Mouse (Mus musculus): ENCODE measurements at regions not wholly inside any gene's neighbourhood (a gene's known extent, or its start where the extent isn't known, plus 50 kb on each side); places are given as distances from the start of the nearest gene placed in this dataset.

- H3K9me3 ChIP-seq: no peaks in the 10 kb centered on the region
- WGBS: 83% methylated on average over 4 of the region's 4 CpGs
These were observed 58.2 kb upstream of the Ppp3ca start for GRCm38 (mm10) chr3:136611682-136612081.

GRCm38 (mm10) chr3:136610556-136610924 lies 59.4 kb upstream of the Ppp3ca start:
- peak overlapping the region; percentile 35; the same call in 1 of the 2 replicates for H3K27ac ChIP-seq (replicated peaks)

More at GRCm38 (mm10) chr3:136611682-136612081, 58.2 kb upstream of the Ppp3ca start:
- no peak for DNase-seq (ENCODE audit: low spot score)
- no peak overlapping the region for H3K4me3 ChIP-seq
- H3K27me3 ChIP-seq (replicated peaks; ENCODE audit: low read depth, poor library complexity, severe bottlenecking): no peaks in the 10 kb centered on the region
- H3K27ac ChIP-seq (replicated peaks): no peak overlapping the region
- no peaks in the 10 kb centered on the region for H3K36me3 ChIP-seq (replicated peaks)
- H3K4me1 ChIP-seq: peaks cover 12% of the 10 kb centered on the region

GRCm38 (mm10) chr3:136609855-136610555 lies 59.9 kb upstream of the Ppp3ca start:
- peaks cover 12% of the 10 kb centered on the region for H3K4me1 ChIP-seq
- H3K27ac ChIP-seq (replicated peaks): peak overlapping the region; percentile 35
- no peaks in the 10 kb centered on the region for H3K9me3 ChIP-seq
- no peaks in the 10 kb centered on the region for H3K36me3 ChIP-seq (replicated peaks)
- H3K4me3 ChIP-seq: no peak overlapping the region
- 35% methylated on average over 6 of the region's 6 CpGs for WGBS
- peak; percentile 62 for DNase-seq (ENCODE audit: low spot score)
- no peaks in the 10 kb centered on the region for H3K27me3 ChIP-seq (replicated peaks; ENCODE audit: low read depth, poor library complexity, severe bottlenecking)

More at GRCm38 (mm10) chr3:136610556-136610924, 59.4 kb upstream of the Ppp3ca start:
- no peak overlapping the region for H3K4me3 ChIP-seq
- WGBS: 72% methylated on average over 5 of the region's 5 CpGs
- peaks cover 12% of the 10 kb centered on the region for H3K4me1 ChIP-seq
- H3K27me3 ChIP-seq (replicated peaks; ENCODE audit: low read depth, poor library complexity, severe bottlenecking): no peaks in the 10 kb centered on the region
- no peaks in the 10 kb centered on the region for H3K36me3 ChIP-seq (replicated peaks)
- no peaks in the 10 kb centered on the region for H3K9me3 ChIP-seq
- DNase-seq (ENCODE audit: low spot score): no peak

- H3K9me3 ChIP-seq: no peaks in the 10 kb centered on the region
- WGBS: 74% methylated on average over 1 of the region's 1 CpGs
- no peaks in the 10 kb centered on the region for H3K4me1 ChIP-seq
- no peaks in the 10 kb centered on the region for H3K36me3 ChIP-seq (replicated peaks)
- H3K27me3 ChIP-seq (replicated peaks; ENCODE audit: low read depth, poor library complexity, severe bottlenecking): no peaks in the 10 kb centered on the region
- no peak overlapping the region for H3K27ac ChIP-seq (replicated peaks)
- H3K4me3 ChIP-seq: no peak overlapping the region
- no peak for DNase-seq (ENCODE audit: low spot score)
These were observed 68.2 kb upstream of the Ppp3ca start for GRCm38 (mm10) chr3:136601706-136602105.

- H3K4me1 ChIP-seq: no peaks in the 10 kb centered on the region
- H3K4me3 ChIP-seq: no peak overlapping the region
- no peaks in the 10 kb centered on the region for H3K27me3 ChIP-seq (replicated peaks; ENCODE audit: low read depth, poor library complexity, severe bottlenecking)
- WGBS: 95% methylated on average over 1 of the region's 1 CpGs
- H3K9me3 ChIP-seq: no peaks in the 10 kb centered on the region
- H3K36me3 ChIP-seq (replicated peaks): no peaks in the 10 kb centered on the region
- no peak for DNase-seq (ENCODE audit: low spot score)
- no peak overlapping the region for H3K27ac ChIP-seq (replicated peaks)
These were observed 86.0 kb upstream of the Ppp3ca start for GRCm38 (mm10) chr3:136583937-136584336.

GRCm38 (mm10) chr3:136578016-136578415 lies 91.9 kb upstream of the Ppp3ca start:
- H3K36me3 ChIP-seq (replicated peaks): no peaks in the 10 kb centered on the region
- no peak overlapping the region for H3K4me3 ChIP-seq
- no peaks in the 10 kb centered on the region for H3K9me3 ChIP-seq
- H3K4me1 ChIP-seq: no peaks in the 10 kb centered on the region
- no peak overlapping the region for H3K27ac ChIP-seq (replicated peaks)
- H3K27me3 ChIP-seq (replicated peaks; ENCODE audit: low read depth, poor library complexity, severe bottlenecking): no peaks in the 10 kb centered on the region
- no peak for DNase-seq (ENCODE audit: low spot score)
- 85% methylated on average over 3 of the region's 3 CpGs for WGBS

- WGBS: 39% methylated on average over 1 of the region's 1 CpGs
- Histone ChIP-seq H3K4me1 (peaks cover 4% of the 10 kb centered on the region; the same call in 1 of the 2 replicates), H3K9me3 (no peaks in the 10 kb centered on the region), H3K27ac (replicated peaks) (no peak overlapping the region), H3K27me3 (replicated peaks; ENCODE audit: low read depth, poor library complexity, severe bottlenecking) (no peaks in the 10 kb centered on the region), H3K4me3 (no peak overlapping the region), H3K36me3 (replicated peaks) (no peaks in the 10 kb centered on the region)
- DNase-seq (ENCODE audit: low spot score): no peak
These were observed 99.4 kb upstream of the Ppp3ca start for GRCm38 (mm10) chr3:136570517-136570916.

- Histone ChIP-seq H3K36me3 (replicated peaks) (no peaks in the 10 kb centered on the region), H3K27ac (replicated peaks) (no peak overlapping the region), H3K9me3 (no peaks in the 10 kb centered on the region), H3K4me3 (no peak overlapping the region), H3K4me1 (0 out of 2 replicates have a peak, but pooled peaks cover 3% of the 10 kb centered on the region), H3K27me3 (replicated peaks; ENCODE audit: low read depth, poor library complexity, severe bottlenecking) (no peaks in the 10 kb centered on the region)
- no peak for DNase-seq (ENCODE audit: low spot score)
- 97% methylated on average over 2 of the region's 2 CpGs for WGBS
These were observed 113.4 kb upstream of the Ppp3ca start for GRCm38 (mm10) chr3:136556488-136556887.

GRCm38 (mm10) chr3:136549471-136549870 lies 120.5 kb upstream of the Ppp3ca start:
- DNase-seq (ENCODE audit: low spot score): no peak
- 0 out of 2 replicates have a peak, but pooled peaks cover 3% of the 10 kb centered on the region for H3K4me1 ChIP-seq
- H3K36me3 ChIP-seq (replicated peaks): no peaks in the 10 kb centered on the region
- H3K27ac ChIP-seq (replicated peaks): no peak overlapping the region
- no peaks in the 10 kb centered on the region for H3K9me3 ChIP-seq
- H3K4me3 ChIP-seq: no peak overlapping the region
- no peaks in the 10 kb centered on the region for H3K27me3 ChIP-seq (replicated peaks; ENCODE audit: low read depth, poor library complexity, severe bottlenecking)
- WGBS: 74% methylated on average over 1 of the region's 1 CpGs

GRCm38 (mm10) chr3:136531604-136532003 lies 138.3 kb upstream of the Ppp3ca start:
- Histone ChIP-seq H3K4me3 (no peak overlapping the region), H3K36me3 (replicated peaks) (no peaks in the 10 kb centered on the region), H3K4me1 (no peaks in the 10 kb centered on the region), H3K27ac (replicated peaks) (no peak overlapping the region), H3K9me3 (no peaks in the 10 kb centered on the region), H3K27me3 (replicated peaks; ENCODE audit: low read depth, poor library complexity, severe bottlenecking) (no peaks in the 10 kb centered on the region)
- WGBS: 90% methylated on average over 1 of the region's 1 CpGs
- no peak for DNase-seq (ENCODE audit: low spot score)

- H3K9me3 ChIP-seq: no peaks in the 10 kb centered on the region
- H3K4me3 ChIP-seq: no peak overlapping the region
- no peaks in the 10 kb centered on the region for H3K27me3 ChIP-seq (replicated peaks; ENCODE audit: low read depth, poor library complexity, severe bottlenecking)
- DNase-seq (ENCODE audit: low spot score): no peak
- no peaks in the 10 kb centered on the region for H3K4me1 ChIP-seq
- 89% methylated on average over 2 of the region's 2 CpGs for WGBS
- H3K36me3 ChIP-seq (replicated peaks): no peaks in the 10 kb centered on the region
- no peak overlapping the region for H3K27ac ChIP-seq (replicated peaks)
These were observed 161.3 kb upstream of the Ppp3ca start for GRCm38 (mm10) chr3:136508575-136508974.

GRCm38 (mm10) chr3:136507070-136507469 lies 162.9 kb upstream of the Ppp3ca start:
- no peaks in the 10 kb centered on the region for H3K27me3 ChIP-seq (replicated peaks; ENCODE audit: low read depth, poor library complexity, severe bottlenecking)
- H3K27ac ChIP-seq (replicated peaks): no peak overlapping the region
- H3K36me3 ChIP-seq (replicated peaks): no peaks in the 10 kb centered on the region
- 81% methylated on average over 7 of the region's 7 CpGs for WGBS
- no peak for DNase-seq (ENCODE audit: low spot score)
- no peaks in the 10 kb centered on the region for H3K9me3 ChIP-seq
- no peak overlapping the region for H3K4me3 ChIP-seq
- H3K4me1 ChIP-seq: no peaks in the 10 kb centered on the region

- Histone ChIP-seq H3K27ac (replicated peaks) (no peak overlapping the region), H3K27me3 (replicated peaks; ENCODE audit: low read depth, poor library complexity, severe bottlenecking) (no peaks in the 10 kb centered on the region), H3K4me1 (no peaks in the 10 kb centered on the region), H3K36me3 (replicated peaks) (no peaks in the 10 kb centered on the region), H3K9me3 (no peaks in the 10 kb centered on the region), H3K4me3 (no peak overlapping the region)
- DNase-seq (ENCODE audit: low spot score): no peak
These were observed 169.0 kb upstream of the Bank1 start for GRCm38 (mm10) chr3:136494831-136495230.

Measured in embryonic facial prominence, embryonic 10.5 days (tissue).